Comparison of ENCODE assay signal across 8 mouse cellular contexts in genomic region chr13:63430681-63431029, GRCm38 (mm10).
DNase-seq lines count a peak whose midpoint lies in the region; ATAC-seq lines count a peak whose summit lies in the region.

No protein-coding gene starts in this region.

- ATAC-seq in cerebellum, adult (ENCODE audit: insufficient number of reproducible peaks, low FRiP score, low TSS enrichment): peak; percentile 52
- ATAC-seq in monocyte, adult 5-6 weeks (replicated peaks; ENCODE audit: insufficient number of reproducible peaks, low FRiP score, low TSS enrichment, poor library complexity, severe bottlenecking): peak; percentile 5; the same call in 1 of the 2 replicates

- no peak for DNase-seq in cerebellum, adult 11-12 months
- DNase-seq in right cerebral cortex, postnatal 25 days: peak; percentile 7
- no peak for DNase-seq in right cerebral cortex, postnatal 14 days
- peak; percentile 39 for DNase-seq in hindlimb bud, embryonic 11.5 days (ENCODE audit: extremely low spot score, low read depth, low spot score)
- no peak for DNase-seq in thymus, postnatal 0 days (ENCODE audit: low spot score)
- no peak for DNase-seq in layer of hippocampus, adult 18-20 months (ENCODE audit: low spot score in 2 of 2)

Comparison
In these comparisons a context has a peak if more than half of its experiments do, and no peak if none do; other contexts are left out.
1. DNase-seq: peak in right cerebral cortex, postnatal 25 days (single experiment) and hindlimb bud, embryonic 11.5 days (single experiment); none in cerebellum, adult 11-12 months (single experiment), right cerebral cortex, postnatal 14 days (single experiment), thymus, postnatal 0 days (single experiment) and layer of hippocampus, adult 18-20 months (0 of 2).